Mouse (Mus musculus): ENCODE results near the gene Tssk6. TPM values are rescaled to one million over a fixed set of nuclear protein-coding genes. Genes with fewer than 3 reads are reported as not detected.

Tssk6 gene
- polyA plus RNA-seq, 1 experiment from 2014 or later, result 4.3 TPM

GRCm38 (mm10) chr8:69888244-69888866 is 13.6 kb upstream of the Tssk6 start:
- no peak overlapping the region for H3K9ac ChIP-seq (replicated peaks)
- H3K9me3 ChIP-seq (replicated peaks), result no peaks in the 10 kb centered on the region
- ATAC-seq (ENCODE audit: low FRiP score), result no peak
- H3K27ac ChIP-seq (replicated peaks), result no peak overlapping the region
- H3K4me1 ChIP-seq, result peaks cover 41% of the 10 kb centered on the region
- peak overlapping the region; percentile 24 for H3K4me3 ChIP-seq (replicated peaks)
- no peaks in the 10 kb centered on the region for H3K36me3 ChIP-seq
- peaks cover 71% of the 10 kb centered on the region for H3K27me3 ChIP-seq (replicated peaks)
- peak overlapping the region; percentile 55 for H3K4me2 ChIP-seq
- WGBS, result 6% methylated on average over 24 of the region's 24 CpGs

GRCm38 (mm10) chr8:69888902-69889301 is 13.1 kb upstream of the Tssk6 start:
- H3K9ac ChIP-seq (replicated peaks), result no peak overlapping the region
- H3K4me1 ChIP-seq, result peaks cover 40% of the 10 kb centered on the region

GRCm38 (mm10) chr8:69890813-69891241 is 11.2 kb upstream of the Tssk6 start:
- H3K9me3 ChIP-seq (replicated peaks), result no peaks in the 10 kb centered on the region
- 0 out of 2 replicates have a peak overlapping the region, but pooled peaks have one; percentile 2 for H3K27ac ChIP-seq (replicated peaks)
- H3K4me1 ChIP-seq, result peaks cover 54% of the 10 kb centered on the region
- no peak overlapping the region; the same call in 1 of the 2 replicates for H3K9ac ChIP-seq (replicated peaks)
- H3K4me3 ChIP-seq (replicated peaks), result 0 out of 2 replicates have a peak overlapping the region, but pooled peaks have one; percentile 5
- ATAC-seq (ENCODE audit: low FRiP score), result no peak
- H3K36me3 ChIP-seq, result peaks cover 6% of the 10 kb centered on the region; the same call in 1 of the 2 replicates
- peak overlapping the region; percentile 31; the same call in 1 of the 2 replicates for H3K4me2 ChIP-seq
- 38% methylated on average over 19 of the region's 19 CpGs for WGBS
- H3K27me3 ChIP-seq (replicated peaks), result peaks cover 46% of the 10 kb centered on the region

More at GRCm38 (mm10) chr8:69888902-69889301, 13.1 kb upstream of the Tssk6 start:
- H3K27me3 ChIP-seq (replicated peaks), result peaks cover 66% of the 10 kb centered on the region
- WGBS, result 3% methylated on average over 32 of the region's 32 CpGs
- H3K9me3 ChIP-seq (replicated peaks), result no peaks in the 10 kb centered on the region
- H3K4me2 ChIP-seq, result peak overlapping the region; percentile 55
- H3K36me3 ChIP-seq, result peaks cover 3% of the 10 kb centered on the region; the same call in 1 of the 2 replicates
- H3K4me3 ChIP-seq (replicated peaks), result peak overlapping the region; percentile 24
- no peak overlapping the region for H3K27ac ChIP-seq (replicated peaks)
- ATAC-seq (ENCODE audit: low FRiP score), result 0 out of 2 replicates have a peak, but pooled peaks have one; percentile 11

- Histone ChIP-seq H3K36me3 (peaks cover 6% of the 10 kb centered on the region; the same call in 1 of the 2 replicates), H3K4me3 (replicated peaks) (no peak overlapping the region), H3K9ac (replicated peaks) (no peak overlapping the region), H3K4me2 (no peak overlapping the region), H3K4me1 (peaks cover 58% of the 10 kb centered on the region), H3K27me3 (replicated peaks) (peaks cover 17% of the 10 kb centered on the region), H3K27ac (replicated peaks) (no peak overlapping the region), H3K9me3 (replicated peaks) (no peaks in the 10 kb centered on the region)
- 45% methylated on average over 17 of the region's 17 CpGs for WGBS
- ATAC-seq (ENCODE audit: low FRiP score), result no peak
Observed at GRCm38 (mm10) chr8:69893863-69894262, 8.1 kb upstream of the Tssk6 start.

GRCm38 (mm10) chr8:69894836-69895332 is 7.1 kb upstream of the Tssk6 start:
- no peak overlapping the region for H3K4me3 ChIP-seq (replicated peaks)
- H3K4me2 ChIP-seq, result no peak overlapping the region
- no peaks in the 10 kb centered on the region for H3K9me3 ChIP-seq (replicated peaks)
- H3K9ac ChIP-seq (replicated peaks), result no peak overlapping the region
- peaks cover 6% of the 10 kb centered on the region for H3K27me3 ChIP-seq (replicated peaks)
- 52% methylated on average over 6 of the region's 6 CpGs for WGBS
- H3K4me1 ChIP-seq, result peaks cover 61% of the 10 kb centered on the region
- no peak overlapping the region for H3K27ac ChIP-seq (replicated peaks)
- H3K36me3 ChIP-seq, result peaks cover 6% of the 10 kb centered on the region; the same call in 1 of the 2 replicates
- no peak for ATAC-seq (ENCODE audit: low FRiP score)

- no peak overlapping the region for H3K4me2 ChIP-seq
- no peaks in the 10 kb centered on the region for H3K9me3 ChIP-seq (replicated peaks)
- no peaks in the 10 kb centered on the region for H3K27me3 ChIP-seq (replicated peaks)
- H3K9ac ChIP-seq (replicated peaks), result no peak overlapping the region
- H3K4me3 ChIP-seq (replicated peaks), result no peak overlapping the region
- H3K36me3 ChIP-seq, result peaks cover 6% of the 10 kb centered on the region; the same call in 1 of the 2 replicates
- H3K4me1 ChIP-seq, result peaks cover 69% of the 10 kb centered on the region
- ATAC-seq (ENCODE audit: low FRiP score), result no peak
- no peak overlapping the region for H3K27ac ChIP-seq (replicated peaks)
- 65% methylated on average over 4 of the region's 4 CpGs for WGBS
Observed at GRCm38 (mm10) chr8:69895772-69896451, 6.1 kb upstream of the Tssk6 start.

- no peaks in the 10 kb centered on the region for H3K9me3 ChIP-seq (replicated peaks)
- no peaks in the 10 kb centered on the region for H3K27me3 ChIP-seq (replicated peaks)
- H3K27ac ChIP-seq (replicated peaks), result no peak overlapping the region
- peaks cover 6% of the 10 kb centered on the region; the same call in 1 of the 2 replicates for H3K36me3 ChIP-seq
- H3K4me3 ChIP-seq (replicated peaks), result no peak overlapping the region
- H3K4me1 ChIP-seq, result peaks cover 78% of the 10 kb centered on the region
- H3K4me2 ChIP-seq, result no peak overlapping the region
- H3K9ac ChIP-seq (replicated peaks), result no peak overlapping the region
- no peak for ATAC-seq (ENCODE audit: low FRiP score)
- 88% methylated on average over 6 of the region's 6 CpGs for WGBS
Observed at GRCm38 (mm10) chr8:69897857-69898256, 4.1 kb upstream of the Tssk6 start.

GRCm38 (mm10) chr8:69899876-69900275 is 2.1 kb upstream of the Tssk6 start:
- H3K9me3 ChIP-seq (replicated peaks), result no peaks in the 10 kb centered on the region
- peak overlapping the region; percentile 99; the same call in 1 of the 2 replicates for H3K4me2 ChIP-seq
- H3K4me3 ChIP-seq (replicated peaks), result peak overlapping the region; percentile 77; the same call in 1 of the 2 replicates
- no peak for ATAC-seq (ENCODE audit: low FRiP score)
- 98% methylated on average over 2 of the region's 2 CpGs for WGBS
- H3K27ac ChIP-seq (replicated peaks), result no peak overlapping the region
- peaks cover 81% of the 10 kb centered on the region for H3K4me1 ChIP-seq
- no peak overlapping the region for H3K9ac ChIP-seq (replicated peaks)
- H3K27me3 ChIP-seq (replicated peaks), result no peaks in the 10 kb centered on the region
- H3K36me3 ChIP-seq, result no peaks in the 10 kb centered on the region

GRCm38 (mm10) chr8:69900895-69901451 is 1.0 kb upstream of the Tssk6 start:
- Histone ChIP-seq H3K9me3 (replicated peaks) (no peaks in the 10 kb centered on the region), H3K36me3 (no peaks in the 10 kb centered on the region), H3K4me2 (peak overlapping the region; percentile 99), H3K27ac (replicated peaks) (peak overlapping the region; percentile 93), H3K4me1 (peaks cover 71% of the 10 kb centered on the region), H3K27me3 (replicated peaks) (no peaks in the 10 kb centered on the region), H3K4me3 (replicated peaks) (peak overlapping the region; percentile 77), H3K9ac (replicated peaks) (peak overlapping the region; percentile 78)
- no peak; the same call in 1 of the 2 replicates for ATAC-seq (ENCODE audit: low FRiP score)
- WGBS, result 15% methylated on average over 12 of the region's 12 CpGs

- Histone ChIP-seq H3K9ac (replicated peaks) (peak overlapping the region; percentile 78), H3K4me1 (peaks cover 65% of the 10 kb centered on the region), H3K4me2 (peak overlapping the region; percentile 99), H3K4me3 (replicated peaks) (peak overlapping the region; percentile 77), H3K36me3 (no peaks in the 10 kb centered on the region), H3K27me3 (replicated peaks) (no peaks in the 10 kb centered on the region), H3K9me3 (replicated peaks) (no peaks in the 10 kb centered on the region), H3K27ac (replicated peaks) (peak overlapping the region; percentile 93)
- peak; percentile 70 for ATAC-seq (ENCODE audit: low FRiP score)
- WGBS, result 1% methylated on average over 41 of the region's 41 CpGs
Observed at GRCm38 (mm10) chr8:69901484-69902162, 361 bp upstream of the Tssk6 start.

GRCm38 (mm10) chr8:69903063-69903542 is 1.1 kb downstream of the Tssk6 start:
- peak; percentile 89 for ATAC-seq (ENCODE audit: low FRiP score)
- peak overlapping the region; percentile 93 for H3K27ac ChIP-seq (replicated peaks)
- WGBS, result under 1% methylated on average over 45 of the region's 45 CpGs
- peaks cover 50% of the 10 kb centered on the region for H3K4me1 ChIP-seq
- H3K36me3 ChIP-seq, result peaks cover 10% of the 10 kb centered on the region
- H3K4me3 ChIP-seq (replicated peaks), result peak overlapping the region; percentile 77
- no peaks in the 10 kb centered on the region for H3K9me3 ChIP-seq (replicated peaks)
- peak overlapping the region; percentile 69 for H3K9ac ChIP-seq (replicated peaks)
- no peaks in the 10 kb centered on the region for H3K27me3 ChIP-seq (replicated peaks)
- H3K4me2 ChIP-seq, result peak overlapping the region; percentile 99

Measured in neural tube, embryonic 15.5 days (tissue).